Mouse (Mus musculus) heart, adult 11 months (tissue): ENCODE measurements around the gene Olfm3.

Experiments
- DNase-seq: peaks from one replicate; pipeline ENCODE4 v3.0.0; 2022

Olfm3 gene

DNA sequence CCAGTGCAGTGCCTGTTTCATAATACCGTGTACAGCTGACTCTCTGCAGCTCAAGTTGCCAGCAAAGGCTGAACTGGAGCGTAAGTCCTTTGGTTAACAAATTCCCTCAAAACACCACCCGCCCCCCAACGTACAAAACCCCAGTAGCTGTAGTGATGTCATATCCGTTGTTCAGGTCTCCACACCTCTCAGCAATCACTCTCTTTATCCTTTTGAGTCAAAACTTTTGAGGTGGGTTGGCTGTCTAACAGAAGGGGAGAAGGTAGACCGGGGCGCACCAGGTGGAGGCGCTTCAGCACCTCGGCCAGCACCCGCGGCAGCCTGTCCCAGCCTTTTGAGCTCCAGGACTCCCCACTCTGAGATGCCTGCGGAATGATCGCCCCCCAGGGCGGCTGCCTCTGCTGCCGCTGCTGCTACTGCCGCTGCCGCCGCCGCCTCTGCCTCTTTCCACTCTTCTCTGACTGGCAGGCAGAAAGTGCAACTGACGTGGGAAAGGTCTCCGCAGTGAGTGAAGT, at the start of gene Olfm3:
Gene Olfm3 (plus strand): TSS at position 155 of the 515 bp plus-strand sequence.
- peak; percentile 76 for DNase-seq

GRCm38 (mm10) chr3:114889764-114890163, 14.1 kb upstream of the Olfm3 start:
- DNase-seq: no peak

GRCm38 (mm10) chr3:114904633-114905423, 950 bp downstream of the Olfm3 start:
- peak; percentile 67 for DNase-seq

DNA sequence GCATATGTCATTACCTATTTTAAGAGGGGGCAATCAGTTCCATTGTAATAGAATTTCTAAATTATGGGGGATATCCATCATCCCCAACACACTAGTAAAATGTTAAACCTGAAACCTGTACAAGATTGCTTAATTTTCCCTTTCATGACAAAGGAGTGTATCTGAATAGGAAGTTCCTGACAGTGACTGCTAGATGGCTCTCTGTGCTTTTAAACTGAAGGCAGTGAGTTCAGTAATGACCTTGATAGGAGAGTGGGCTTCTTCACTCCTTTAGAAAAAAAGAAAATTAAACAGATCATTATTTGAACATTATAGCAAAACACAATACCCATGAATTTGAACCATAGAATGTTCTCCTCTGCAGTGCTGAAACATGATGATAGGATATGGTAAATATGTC, 3.7 kb downstream of the Olfm3 start:
- no peak for DNase-seq

DNA sequence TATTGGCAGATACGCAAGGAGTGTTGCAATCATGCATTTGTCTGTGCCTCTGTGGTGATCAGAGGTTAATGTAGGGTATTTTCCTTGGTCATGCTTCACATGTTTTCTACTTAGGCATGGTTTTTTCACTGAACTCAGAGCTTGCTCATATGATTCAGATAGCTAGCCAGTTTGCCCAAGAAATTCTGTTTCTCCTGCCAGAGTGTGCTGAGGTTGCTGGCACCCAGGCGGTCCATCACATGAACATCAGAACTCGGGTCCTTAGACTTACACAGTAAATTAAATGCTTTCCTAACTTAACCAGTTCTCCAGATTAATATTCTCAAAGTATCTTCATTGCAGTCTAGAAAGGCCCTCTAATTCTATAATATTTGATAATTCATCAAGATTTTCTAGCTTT, 5.0 kb downstream of the Olfm3 start:
- DNase-seq: no peak

GRCm38 (mm10) chr3:114920102-114920501, 16.2 kb downstream of the Olfm3 start:
- DNase-seq: no peak

GRCm38 (mm10) chr3:114929605-114930004, 25.7 kb downstream of the Olfm3 start:
- no peak for DNase-seq

GRCm38 (mm10) chr3:114930336-114930735, 26.5 kb downstream of the Olfm3 start:
- DNase-seq: no peak

DNA sequence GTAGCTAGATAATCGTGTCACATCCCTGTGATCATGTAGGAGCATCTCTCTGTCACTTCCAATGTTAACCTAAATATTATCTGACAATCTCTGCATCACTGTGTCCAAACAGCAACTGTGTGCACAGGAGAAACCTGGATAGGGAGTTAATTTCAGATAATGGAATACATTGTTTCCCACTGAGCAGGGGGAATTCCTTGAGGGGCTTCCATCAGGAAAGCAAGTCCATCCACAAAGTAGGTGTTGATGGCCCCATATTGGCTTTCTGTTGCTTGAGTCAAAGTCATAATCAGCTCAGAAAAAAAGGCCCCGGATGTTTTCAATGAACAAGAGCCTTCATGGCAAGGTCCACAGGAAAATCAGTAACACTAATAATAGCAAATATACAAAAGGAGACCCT, 26.9 kb downstream of the Olfm3 start:
- DNase-seq: no peak

DNA sequence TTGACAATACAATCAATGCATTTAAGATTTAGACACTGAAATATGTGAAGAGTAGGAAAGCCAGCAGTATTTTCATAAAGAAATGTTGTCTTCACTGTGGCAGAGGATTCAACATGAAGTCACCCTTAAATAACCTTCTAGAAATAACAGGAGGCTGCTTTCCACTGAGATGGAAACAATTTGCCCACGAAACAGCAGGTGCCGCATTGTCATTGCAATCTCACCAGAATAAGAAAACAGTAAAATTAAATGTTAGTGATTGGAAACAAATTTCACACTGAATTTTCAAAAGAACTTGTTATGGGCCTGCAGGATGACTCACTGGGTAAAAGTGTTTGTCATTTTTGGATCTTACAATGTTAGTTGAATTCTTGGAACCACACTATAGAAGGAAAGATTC, 29.0 kb downstream of the Olfm3 start:
- no peak for DNase-seq

DNA sequence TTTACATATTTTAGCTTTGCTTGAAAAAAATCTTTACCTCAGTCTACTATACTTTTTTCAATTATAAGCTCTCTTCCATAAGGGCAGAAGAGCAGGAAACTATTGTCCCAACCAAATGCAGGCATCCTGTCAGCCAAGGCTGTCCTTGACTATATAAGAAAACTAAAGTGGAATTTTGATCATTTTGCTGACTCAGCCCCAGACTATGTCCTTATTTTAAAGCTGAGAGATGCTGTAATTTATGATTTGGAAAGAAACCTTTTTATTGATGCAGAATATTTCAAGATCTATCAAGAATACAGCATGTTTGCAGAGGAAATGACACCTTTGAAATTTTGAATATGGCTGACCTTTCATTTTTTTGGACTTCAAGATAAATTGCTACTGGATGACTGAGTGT, 51.0 kb downstream of the Olfm3 start:
- DNase-seq: no peak

DNA sequence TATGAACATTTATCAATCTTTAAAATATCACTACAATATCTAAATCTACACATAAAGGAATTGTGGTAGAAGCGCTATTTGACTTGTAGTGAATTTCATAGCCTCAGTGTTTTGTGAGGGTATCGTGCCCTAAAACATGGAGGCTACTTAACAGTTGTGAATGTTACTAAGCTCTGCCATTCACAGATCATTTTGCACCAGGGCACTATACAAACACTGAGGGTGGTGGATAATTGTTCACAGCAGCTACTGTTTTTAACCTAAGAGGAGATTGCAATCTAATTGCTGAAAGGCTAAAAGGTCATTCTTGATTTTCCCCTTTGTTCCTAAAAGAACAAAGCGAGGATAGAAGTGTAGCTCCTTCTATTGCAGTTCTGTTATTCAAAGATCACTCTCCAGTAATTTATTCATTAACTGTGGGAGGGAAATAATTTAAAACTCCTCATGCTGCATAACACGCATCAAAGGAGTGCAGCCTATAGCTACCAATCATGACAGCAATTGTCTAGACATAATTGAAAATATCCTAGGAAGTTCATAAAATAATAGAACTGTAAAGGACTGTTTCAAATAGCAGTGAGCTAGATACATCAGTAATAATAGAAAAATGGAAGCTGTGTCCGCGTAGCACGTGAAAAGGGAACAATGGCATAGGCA, 55.6 kb downstream of the Olfm3 start:
- no peak for DNase-seq

GRCm38 (mm10) chr3:114962316-114963083, 58.6 kb downstream of the Olfm3 start:
- no peak for DNase-seq

DNA sequence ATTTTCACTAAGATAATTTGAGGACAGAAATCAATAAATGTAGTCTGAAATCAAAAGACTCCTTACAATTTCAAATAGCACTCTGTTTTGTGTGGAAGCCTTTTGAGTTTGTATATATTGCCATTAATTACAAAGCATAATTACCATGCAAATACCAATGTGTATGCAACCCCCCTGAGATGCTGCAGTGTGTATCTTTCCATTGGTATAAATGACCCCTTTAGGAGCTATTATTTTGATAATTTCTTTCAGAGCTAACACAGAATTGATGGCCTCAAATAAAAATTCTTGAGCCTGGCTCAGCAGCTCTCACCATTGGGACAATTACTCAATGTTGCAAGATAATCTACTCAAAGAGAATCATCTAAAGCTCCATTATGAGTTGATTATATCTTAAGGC, 67.3 kb downstream of the Olfm3 start:
- no peak for DNase-seq

GRCm38 (mm10) chr3:114972522-114972921, 68.6 kb downstream of the Olfm3 start:
- DNase-seq: no peak

DNA sequence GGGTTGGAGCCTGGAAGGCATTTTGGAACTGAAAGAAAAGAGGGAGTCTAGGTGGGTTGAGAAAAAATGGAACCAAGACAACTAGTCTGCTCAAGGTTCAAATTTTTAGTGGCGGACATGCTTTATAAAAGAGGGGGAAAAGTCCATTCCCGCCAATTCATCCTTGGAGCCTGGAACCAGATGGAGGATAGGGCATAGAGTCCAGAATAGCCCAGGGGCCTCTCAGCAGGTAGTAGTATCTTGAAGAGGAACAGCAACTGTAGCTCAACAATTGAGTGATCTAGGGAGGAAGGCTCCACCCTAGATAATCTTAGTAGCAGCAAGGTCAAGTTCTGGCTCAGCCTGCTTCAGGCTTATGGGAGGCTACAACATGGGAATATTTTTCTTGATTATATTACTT, 87.0 kb downstream of the Olfm3 start:
- DNase-seq: no peak

- DNase-seq: no peak
These were observed 92.1 kb downstream of the Olfm3 start for GRCm38 (mm10) chr3:114995956-114996355.

GRCm38 (mm10) chr3:115027560-115027959, 123.7 kb downstream of the Olfm3 start:
- no peak for DNase-seq

DNA sequence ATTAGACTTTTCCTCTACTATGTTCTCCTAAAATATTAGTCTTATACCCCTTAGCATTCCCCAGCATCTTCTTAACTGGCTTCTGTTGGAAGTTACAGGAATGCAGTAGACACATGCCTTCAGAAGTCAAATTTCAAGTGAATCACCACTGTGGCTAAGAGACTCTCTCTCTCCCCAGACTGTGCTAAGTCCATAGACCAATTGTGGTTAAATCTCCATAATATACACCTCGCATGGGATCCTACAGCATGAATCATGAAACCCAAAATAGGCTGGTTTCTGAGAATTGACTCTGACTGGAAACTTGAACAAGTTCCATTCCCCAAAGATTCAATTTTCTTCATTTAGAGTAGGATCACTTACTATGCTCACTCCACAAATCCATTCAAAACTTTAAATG, 124.2 kb downstream of the Olfm3 start:
- DNase-seq: no peak

DNA sequence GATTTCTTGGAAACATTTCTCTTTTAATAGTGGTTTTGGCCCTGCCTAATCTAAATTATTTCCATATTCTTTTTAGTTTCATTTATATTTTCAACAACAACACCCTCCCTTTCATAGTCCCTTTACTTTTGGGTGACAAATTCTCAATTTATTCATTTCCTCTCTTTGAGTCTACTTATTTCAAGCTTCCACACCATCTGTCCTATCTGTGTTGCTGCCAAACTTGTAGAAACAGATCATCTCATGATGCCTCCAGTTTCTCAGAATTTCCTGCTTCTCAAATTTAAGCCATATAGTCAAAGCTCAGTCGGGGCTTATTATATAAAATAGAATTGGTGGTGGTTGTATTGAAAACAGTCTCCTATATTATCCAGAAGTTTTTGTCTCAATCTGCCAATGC, 124.7 kb downstream of the Olfm3 start:
- DNase-seq: no peak

DNA sequence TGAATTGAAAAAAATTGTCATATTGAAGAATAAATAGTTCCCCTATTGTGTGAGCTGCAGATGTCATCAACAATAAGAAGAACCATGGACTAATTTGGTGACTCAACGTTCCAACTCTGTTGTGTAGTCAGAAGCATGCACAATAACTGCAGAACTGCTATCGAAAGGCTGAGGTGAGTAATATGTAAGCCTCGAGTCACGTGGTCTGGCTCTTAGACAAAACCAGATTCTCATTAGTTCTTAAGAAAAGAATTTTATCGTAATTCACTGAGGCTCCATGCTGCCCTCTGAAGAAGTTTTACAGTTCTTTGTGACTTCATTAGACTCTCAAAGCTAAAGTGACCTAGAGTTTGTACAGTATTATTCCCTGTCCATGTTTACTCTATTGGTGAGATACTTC, 145.2 kb downstream of the Olfm3 start:
- no peak for DNase-seq

- DNase-seq: no peak
These were observed 161.0 kb downstream of the Olfm3 start for GRCm38 (mm10) chr3:115064901-115065300.

- no peak for DNase-seq
These were observed 176.7 kb downstream of the Olfm3 start for GRCm38 (mm10) chr3:115080428-115081181.
